Mouse (Mus musculus) myocyte (in vitro differentiated cells): ENCODE measurements at regions not wholly inside any gene's neighbourhood (a gene's known extent, or its start where the extent isn't known, plus 50 kb on each side); places are given as distances from the start of the nearest gene placed in this dataset.

ENCODE experiments used
- CEBPB ChIP-seq: IDR thresholded peaks from 2 replicates; pipeline ENCODE4 v1.6.1; 2011; ENCODE audit warnings: mild to moderate bottlenecking, moderate library complexity; ENCODE audit not compliant: poor library complexity, insufficient read depth, severe bottlenecking
- E2F4 ChIP-seq: IDR thresholded peaks from one replicate; pipeline ENCODE4 v1.6.1; 2011; ENCODE audit warnings: mild to moderate bottlenecking, control low read depth, moderate library complexity; ENCODE audit not compliant: insufficient read depth
- MAX ChIP-seq: IDR thresholded peaks from one replicate; pipeline ENCODE4 v1.6.1; 2011; ENCODE audit warnings: low read depth, mild to moderate bottlenecking, control low read depth
- MYOD1 ChIP-seq, 3 experiments: IDR thresholded peaks; one replicate each; pipeline ENCODE4 v1.6.1; 2011; ENCODE audit warnings: control low read depth in 2 of 3, low read depth in 2 of 3, mild to moderate bottlenecking in 2 of 3, moderate library complexity in 1 of 3; ENCODE audit not compliant: insufficient read length in 2 of 3, control insufficient read depth in 1 of 3
- MYOG ChIP-seq, 3 experiments: IDR thresholded peaks; one replicate each; pipeline ENCODE4 v1.6.1; 2011; ENCODE audit warnings: control low read depth in 2 of 3, low read depth in 2 of 3, mild to moderate bottlenecking in 2 of 3; ENCODE audit not compliant: insufficient read length in 2 of 3, control insufficient read depth in 1 of 3, insufficient read depth in 1 of 3
- POLR2A ChIP-seq: IDR thresholded peaks from one replicate; pipeline ENCODE4 v1.6.1; 2011; ENCODE audit warnings: low read depth, mild to moderate bottlenecking, control low read depth, moderate library complexity; ENCODE audit not compliant: insufficient read length
- REST ChIP-seq: IDR thresholded peaks from one replicate; pipeline ENCODE4 v1.6.1; 2011; ENCODE audit warnings: mild to moderate bottlenecking, control low read depth, moderate library complexity; ENCODE audit not compliant: insufficient read depth, insufficient read length
- TCF12 ChIP-seq: IDR thresholded peaks from one replicate; pipeline ENCODE4 v1.6.1; 2011; ENCODE audit warnings: mild to moderate bottlenecking, control low read depth; ENCODE audit not compliant: poor library complexity, insufficient read depth, severe bottlenecking
- USF1 ChIP-seq: IDR thresholded peaks from one replicate; pipeline ENCODE4 v1.6.1; 2011; ENCODE audit warnings: low read depth, mild to moderate bottlenecking, control low read depth, moderate library complexity

GRCm38 (mm10) chr2:109510070-109510979, 164.2 kb upstream of the Bdnf start:
- TF ChIP-seq MAX (no peak), POLR2A (no peak), MYOD1 (IDR thresholded peaks at IDR 0.05; ENCODE audit: control insufficient read depth in 1 of 3, insufficient read length in 2 of 3, low read depth in 2 of 3) (no peak), MYOG (IDR thresholded peaks at IDR 0.05; ENCODE audit: control insufficient read depth in 1 of 3, insufficient read depth in 1 of 3, insufficient read length in 2 of 3, low read depth in 2 of 3) (no peak), TCF12 (no peak), USF1 (no peak), E2F4 (no peak), REST (no peak), CEBPB (no peak)
